Mouse (Mus musculus): ENCODE results near the gene Syt1. TPM values are rescaled to one million over a fixed set of nuclear protein-coding genes. Genes with fewer than 3 reads are reported as not detected.

The Syt1 gene
- polyA plus RNA-seq, 1 experiment from 2014 or later, result 116 TPM

DNA sequence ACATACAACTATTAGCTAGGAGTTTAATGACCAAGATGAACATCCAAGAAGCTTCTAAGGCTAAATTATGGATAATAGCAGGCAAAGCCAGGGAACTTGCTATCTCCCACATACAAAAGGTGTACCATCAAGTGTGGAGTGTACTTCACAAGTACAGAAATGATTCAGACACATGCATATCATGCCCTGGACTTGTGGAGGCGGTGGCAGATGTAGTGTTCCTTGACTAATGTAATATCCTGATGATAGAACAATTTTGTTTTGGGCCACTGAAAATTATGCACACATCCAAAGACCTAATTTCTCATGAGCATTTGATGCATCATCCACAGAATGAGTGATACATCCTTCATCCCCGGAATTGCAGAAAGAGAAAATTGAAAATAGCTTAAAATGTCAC, 267.0 kb downstream of the Syt1 start:
- Histone ChIP-seq H3K9ac (no peak overlapping the region), H3K4me1 (replicated peaks; ENCODE audit: control insufficient read depth, insufficient read depth, low read length) (no peaks in the 10 kb centered on the region), H3K36me3 (replicated peaks; ENCODE audit: control insufficient read depth, insufficient read depth) (no peaks in the 10 kb centered on the region), H3K27ac (no peak overlapping the region), H3K4me2 (replicated peaks) (no peak overlapping the region), H3K27me3 (ENCODE audit: control insufficient read depth, insufficient read depth, low read length) (no peaks in the 10 kb centered on the region), H3K9me3 (ENCODE audit: control insufficient read depth, low read length) (no peaks in the 10 kb centered on the region), H3K4me3 (replicated peaks; ENCODE audit: low read length) (no peak overlapping the region)
- ATAC-seq (ENCODE audit: low FRiP score), result no peak
- WGBS, result 86% methylated on average over 2 of the region's 2 CpGs
- no peak for DNase-seq (ENCODE audit: low spot score)

DNA sequence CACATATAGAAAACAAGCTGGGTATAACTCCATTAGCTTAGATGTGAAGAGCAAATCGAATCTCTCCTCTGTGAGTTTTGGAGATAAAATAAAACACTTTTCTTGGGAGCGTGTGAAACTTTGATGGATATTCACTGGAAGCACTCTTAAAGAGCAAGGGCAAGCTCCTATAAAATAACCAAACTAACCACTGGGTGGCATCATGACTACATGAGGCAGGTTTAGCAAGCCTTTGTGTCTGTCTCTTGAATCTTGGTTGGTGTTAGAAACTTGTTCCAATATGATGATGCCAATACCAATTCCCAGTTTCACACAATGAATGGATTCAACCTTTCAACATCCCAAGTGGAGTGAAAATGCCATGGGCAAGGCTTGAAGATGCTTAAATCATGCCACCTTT, 276.8 kb downstream of the Syt1 start:
- H3K27ac ChIP-seq, result no peak overlapping the region
- H3K4me3 ChIP-seq (replicated peaks; ENCODE audit: low read length), result no peak overlapping the region
- no peak overlapping the region for H3K4me2 ChIP-seq (replicated peaks)
- H3K4me1 ChIP-seq (replicated peaks; ENCODE audit: control insufficient read depth, insufficient read depth, low read length), result no peaks in the 10 kb centered on the region
- DNase-seq (ENCODE audit: low spot score), result peak; percentile 71
- ATAC-seq (ENCODE audit: low FRiP score), result no peak
- WGBS, result 61% methylated on average over 2 of the region's 2 CpGs
- no peaks in the 10 kb centered on the region for H3K36me3 ChIP-seq (replicated peaks; ENCODE audit: control insufficient read depth, insufficient read depth)
- H3K27me3 ChIP-seq (ENCODE audit: control insufficient read depth, insufficient read depth, low read length), result no peaks in the 10 kb centered on the region
- H3K9ac ChIP-seq, result no peak overlapping the region
- peaks cover 8% of the 10 kb centered on the region; the same call in 1 of the 2 replicates for H3K9me3 ChIP-seq (ENCODE audit: control insufficient read depth, low read length)

DNA sequence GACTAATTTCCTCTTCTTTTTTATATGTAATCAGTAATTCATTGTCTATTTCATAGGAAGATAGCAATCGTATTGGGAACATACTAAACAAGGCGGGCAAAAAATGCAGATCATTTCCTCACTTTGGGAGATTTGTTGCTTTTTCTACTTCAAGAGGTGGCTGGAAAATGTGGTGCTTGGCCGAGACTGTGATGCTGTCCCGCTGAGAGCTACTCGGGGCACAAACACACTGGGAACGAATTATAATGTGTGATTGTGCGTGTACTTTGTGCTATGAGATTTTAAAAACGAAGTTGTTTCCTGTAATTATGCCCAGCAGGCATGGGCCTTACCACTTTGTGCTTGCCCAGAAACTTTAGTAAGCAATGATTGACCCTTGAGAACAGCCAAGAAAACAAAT, 281.8 kb downstream of the Syt1 start:
- 68% methylated on average over 8 of the region's 8 CpGs for WGBS
- Histone ChIP-seq H3K27me3 (ENCODE audit: control insufficient read depth, insufficient read depth, low read length) (no peaks in the 10 kb centered on the region), H3K36me3 (replicated peaks; ENCODE audit: control insufficient read depth, insufficient read depth) (no peaks in the 10 kb centered on the region), H3K9ac (no peak overlapping the region), H3K4me1 (replicated peaks; ENCODE audit: control insufficient read depth, insufficient read depth, low read length) (no peaks in the 10 kb centered on the region), H3K4me2 (replicated peaks) (no peak overlapping the region), H3K4me3 (replicated peaks; ENCODE audit: low read length) (no peak overlapping the region), H3K27ac (no peak overlapping the region), H3K9me3 (ENCODE audit: control insufficient read depth, low read length) (peaks cover 8% of the 10 kb centered on the region; the same call in 1 of the 2 replicates)
- ATAC-seq (ENCODE audit: low FRiP score) (no peak), DNase-seq (ENCODE audit: low spot score) (no peak)

DNA sequence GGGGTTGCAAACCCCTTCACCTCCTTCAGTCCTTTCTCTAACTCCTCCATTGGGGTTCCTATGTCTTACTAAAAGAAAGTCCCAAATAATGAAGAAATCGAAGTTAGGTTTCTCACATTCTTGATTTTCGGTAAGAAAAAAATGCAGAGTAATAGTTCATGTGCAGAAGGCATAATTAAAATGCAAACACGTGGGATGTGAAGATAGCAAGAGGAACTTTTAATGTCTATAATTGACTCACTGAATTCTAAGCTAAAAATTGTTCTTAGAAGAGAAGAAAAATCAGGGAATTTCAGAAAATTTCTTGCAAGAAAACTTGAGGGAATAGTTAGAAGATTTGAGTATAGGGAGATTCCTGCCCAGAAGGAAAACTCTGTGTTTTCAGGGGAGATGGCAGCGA, 284.4 kb downstream of the Syt1 start:
- Histone ChIP-seq H3K27ac (no peak overlapping the region), H3K36me3 (replicated peaks; ENCODE audit: control insufficient read depth, insufficient read depth) (no peaks in the 10 kb centered on the region), H3K4me1 (replicated peaks; ENCODE audit: control insufficient read depth, insufficient read depth, low read length) (no peaks in the 10 kb centered on the region), H3K4me3 (replicated peaks; ENCODE audit: low read length) (no peak overlapping the region), H3K9me3 (ENCODE audit: control insufficient read depth, low read length) (no peaks in the 10 kb centered on the region), H3K4me2 (replicated peaks) (no peak overlapping the region), H3K9ac (no peak overlapping the region), H3K27me3 (ENCODE audit: control insufficient read depth, insufficient read depth, low read length) (no peaks in the 10 kb centered on the region)
- DNase-seq (ENCODE audit: low spot score) (no peak), ATAC-seq (ENCODE audit: low FRiP score) (no peak)
- 89% methylated on average over 4 of the region's 4 CpGs for WGBS

DNA sequence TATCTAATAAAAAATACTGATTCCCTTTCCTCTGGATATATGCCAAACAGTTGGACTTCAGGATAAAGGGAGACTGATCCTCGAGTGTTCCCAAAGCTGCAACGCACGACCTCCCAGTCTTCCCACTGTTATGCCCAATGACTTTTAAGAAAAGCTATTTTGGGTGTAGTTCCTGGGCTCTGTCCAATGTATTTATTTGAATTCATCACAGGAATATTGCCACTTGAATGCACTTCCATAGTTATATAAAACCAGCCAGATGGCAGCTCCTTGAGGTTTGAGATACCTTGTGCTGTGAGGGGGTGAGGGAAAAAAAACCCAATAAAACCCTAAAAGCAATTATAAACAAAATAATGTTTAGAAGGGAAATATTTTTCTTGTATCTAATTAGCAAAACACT, 285.9 kb downstream of the Syt1 start:
- DNase-seq (ENCODE audit: low spot score) (no peak), ATAC-seq (ENCODE audit: low FRiP score) (no peak)
- no peak overlapping the region for H3K4me2 ChIP-seq (replicated peaks)
- no peaks in the 10 kb centered on the region for H3K27me3 ChIP-seq (ENCODE audit: control insufficient read depth, insufficient read depth, low read length)
- 84% methylated on average over 3 of the region's 3 CpGs for WGBS
- no peaks in the 10 kb centered on the region for H3K9me3 ChIP-seq (ENCODE audit: control insufficient read depth, low read length)
- H3K36me3 ChIP-seq (replicated peaks; ENCODE audit: control insufficient read depth, insufficient read depth), result no peaks in the 10 kb centered on the region
- no peak overlapping the region for H3K27ac ChIP-seq
- H3K4me3 ChIP-seq (replicated peaks; ENCODE audit: low read length), result no peak overlapping the region
- no peak overlapping the region for H3K9ac ChIP-seq
- H3K4me1 ChIP-seq (replicated peaks; ENCODE audit: control insufficient read depth, insufficient read depth, low read length), result no peaks in the 10 kb centered on the region

DNA sequence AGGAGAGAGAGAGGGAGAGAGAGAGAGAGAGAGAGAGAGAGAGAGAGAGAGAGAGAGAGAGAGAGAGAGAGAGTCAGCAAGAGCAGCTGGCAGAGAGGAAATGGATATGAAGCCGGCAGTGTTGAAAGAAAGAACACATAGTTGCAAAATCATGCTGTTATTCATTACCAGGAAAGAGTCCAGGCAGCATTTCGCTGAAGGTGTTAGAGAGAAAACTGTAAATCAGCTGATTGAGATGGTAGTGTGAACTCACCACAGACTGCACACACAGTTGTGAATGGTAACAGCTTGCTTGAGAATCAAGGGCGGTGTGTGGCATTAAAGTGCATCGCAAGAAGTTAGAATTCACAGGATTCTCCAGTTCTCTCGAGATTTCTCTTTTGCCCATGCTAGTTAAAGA, 300.3 kb downstream of the Syt1 start:
- Histone ChIP-seq H3K9ac (no peak overlapping the region), H3K36me3 (replicated peaks; ENCODE audit: control insufficient read depth, insufficient read depth) (no peaks in the 10 kb centered on the region), H3K4me1 (replicated peaks; ENCODE audit: control insufficient read depth, insufficient read depth, low read length) (no peaks in the 10 kb centered on the region), H3K27me3 (ENCODE audit: control insufficient read depth, insufficient read depth, low read length) (no peaks in the 10 kb centered on the region), H3K4me3 (replicated peaks; ENCODE audit: low read length) (no peak overlapping the region), H3K4me2 (replicated peaks) (no peak overlapping the region), H3K9me3 (ENCODE audit: control insufficient read depth, low read length) (0 out of 2 replicates have a peak, but pooled peaks cover under 1% of the 10 kb centered on the region), H3K27ac (no peak overlapping the region)
- no peak for DNase-seq (ENCODE audit: low spot score)
- 74% methylated on average over 5 of the region's 5 CpGs for WGBS
- ATAC-seq (ENCODE audit: low FRiP score), result no peak

DNA sequence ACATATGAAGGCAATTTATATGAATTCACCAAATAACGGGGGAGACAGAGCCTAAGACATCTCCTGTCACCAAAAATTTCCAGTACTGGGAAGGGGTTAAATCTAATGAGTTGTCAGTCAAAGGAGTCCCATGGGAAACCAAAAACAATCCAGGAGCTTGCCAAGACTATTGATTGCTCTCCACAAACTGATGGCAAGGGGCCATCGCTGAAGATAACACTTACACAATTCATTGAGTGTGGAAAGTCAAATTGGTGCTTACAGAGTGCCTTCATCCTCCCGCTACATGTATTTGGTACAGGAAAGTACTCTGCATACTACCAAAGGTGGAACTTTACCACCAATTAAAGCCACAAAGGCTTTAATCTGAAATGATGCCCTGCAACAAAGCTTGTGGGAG, 305.1 kb downstream of the Syt1 start:
- Histone ChIP-seq H3K4me2 (replicated peaks) (no peak overlapping the region), H3K4me1 (replicated peaks; ENCODE audit: control insufficient read depth, insufficient read depth, low read length) (no peaks in the 10 kb centered on the region), H3K9me3 (ENCODE audit: control insufficient read depth, low read length) (peaks cover 9% of the 10 kb centered on the region; the same call in 1 of the 2 replicates), H3K36me3 (replicated peaks; ENCODE audit: control insufficient read depth, insufficient read depth) (no peaks in the 10 kb centered on the region), H3K4me3 (replicated peaks; ENCODE audit: low read length) (no peak overlapping the region), H3K9ac (no peak overlapping the region), H3K27me3 (ENCODE audit: control insufficient read depth, insufficient read depth, low read length) (no peaks in the 10 kb centered on the region), H3K27ac (no peak overlapping the region)
- no peak for ATAC-seq (ENCODE audit: low FRiP score)
- WGBS, result 87% methylated on average over 3 of the region's 3 CpGs
- DNase-seq (ENCODE audit: low spot score), result no peak

DNA sequence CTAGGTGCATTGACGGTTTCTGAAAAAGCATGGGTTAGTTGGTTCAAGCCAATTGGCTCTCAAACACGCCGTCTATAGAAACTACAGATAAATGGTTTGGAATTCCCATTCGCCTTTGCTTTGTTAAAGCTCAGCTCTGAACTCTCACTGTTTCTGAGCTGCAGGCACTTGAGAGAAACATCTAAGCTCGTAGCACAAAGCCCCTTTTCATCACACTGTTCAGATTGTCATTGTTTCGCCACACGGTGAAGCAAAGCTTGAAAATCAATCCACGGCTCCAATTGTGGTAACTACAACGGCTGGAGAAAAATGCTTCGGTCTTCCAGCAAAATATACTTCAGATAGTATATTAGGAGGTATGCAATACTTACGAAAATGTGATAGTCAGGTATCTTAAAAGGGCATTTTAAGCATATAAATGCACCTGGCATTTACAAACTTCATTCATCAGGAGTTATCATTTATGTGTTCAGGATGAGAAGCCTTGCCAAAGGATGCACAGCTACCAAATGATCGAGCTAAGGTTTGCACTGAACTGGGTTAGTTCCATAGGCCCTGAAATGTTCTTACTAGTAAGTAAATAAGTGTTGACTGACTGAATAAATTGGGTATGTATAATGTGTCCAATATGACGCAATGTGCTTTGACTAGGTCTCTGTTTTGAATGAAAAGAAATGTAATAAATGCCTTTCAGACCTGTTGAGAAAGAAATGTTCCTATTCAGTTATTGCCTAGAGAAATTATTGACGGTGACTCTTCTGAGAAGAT, 309.2 kb downstream of the Syt1 start:
- Histone ChIP-seq H3K4me3 (replicated peaks; ENCODE audit: low read length) (no peak overlapping the region), H3K27ac (peak overlapping the region; percentile 74), H3K36me3 (replicated peaks; ENCODE audit: control insufficient read depth, insufficient read depth) (no peaks in the 10 kb centered on the region), H3K27me3 (ENCODE audit: control insufficient read depth, insufficient read depth, low read length) (no peaks in the 10 kb centered on the region), H3K4me1 (replicated peaks; ENCODE audit: control insufficient read depth, insufficient read depth, low read length) (0 out of 2 replicates have a peak, but pooled peaks cover 3% of the 10 kb centered on the region), H3K4me2 (replicated peaks) (peak overlapping the region; percentile 9), H3K9ac (no peak overlapping the region), H3K9me3 (ENCODE audit: control insufficient read depth, low read length) (peaks cover 9% of the 10 kb centered on the region; the same call in 1 of the 2 replicates)
- DNase-seq (ENCODE audit: low spot score) (peak; percentile 50), ATAC-seq (ENCODE audit: low FRiP score) (no peak; the same call in 1 of the 2 replicates)
- WGBS, result 18% methylated on average over 14 of the region's 14 CpGs

DNA sequence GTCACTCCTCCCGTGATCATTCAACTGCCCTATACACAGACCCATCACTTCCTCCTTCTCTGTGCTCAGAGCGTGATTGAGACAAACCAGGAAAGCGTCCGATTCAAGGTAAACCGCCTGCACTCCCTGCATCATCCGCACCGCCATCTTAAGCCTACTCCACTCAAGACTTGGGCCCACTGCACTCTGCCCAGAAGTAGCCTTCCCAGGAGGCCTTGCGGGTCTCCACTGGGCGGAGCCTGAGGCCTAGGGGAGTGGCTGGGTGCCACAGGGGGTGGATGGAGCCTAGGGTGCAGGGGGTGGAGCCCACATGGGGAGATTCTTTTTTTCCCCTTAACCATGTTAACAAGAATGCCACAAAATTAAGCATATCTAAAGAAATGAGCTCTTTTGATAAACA, 310.8 kb downstream of the Syt1 start, which contains the start of gene Gm5136:
TSS of gene Gm5136 (minus strand) at position 215 of the 400 bp plus-strand sequence.
- Histone ChIP-seq H3K36me3 (replicated peaks; ENCODE audit: control insufficient read depth, insufficient read depth) (no peaks in the 10 kb centered on the region), H3K4me2 (replicated peaks) (no peak within 1 kb of the TSS), H3K27me3 (ENCODE audit: control insufficient read depth, insufficient read depth, low read length) (no peaks in the 10 kb centered on the region), H3K9me3 (ENCODE audit: control insufficient read depth, low read length) (peaks cover 3% of the 10 kb centered on the region; the same call in 1 of the 2 replicates), H3K9ac (no peak within 1 kb of the TSS), H3K4me1 (replicated peaks; ENCODE audit: control insufficient read depth, insufficient read depth, low read length) (0 out of 2 replicates have a peak, but pooled peaks cover 3% of the 10 kb centered on the region), H3K4me3 (replicated peaks; ENCODE audit: low read length) (no peak within 1 kb of the TSS), H3K27ac (peak within 1 kb of the TSS; percentile 74; the same call in 1 of the 2 replicates)
- ATAC-seq (ENCODE audit: low FRiP score) (no peak), DNase-seq (ENCODE audit: low spot score) (no peak)
- WGBS, result 96% methylated on average over 9 of the region's 9 CpGs

Measured in hindbrain, embryonic 14.5 days (tissue).